ENCODE assay signal across 25 mouse cellular contexts in the genomic region with DNA sequence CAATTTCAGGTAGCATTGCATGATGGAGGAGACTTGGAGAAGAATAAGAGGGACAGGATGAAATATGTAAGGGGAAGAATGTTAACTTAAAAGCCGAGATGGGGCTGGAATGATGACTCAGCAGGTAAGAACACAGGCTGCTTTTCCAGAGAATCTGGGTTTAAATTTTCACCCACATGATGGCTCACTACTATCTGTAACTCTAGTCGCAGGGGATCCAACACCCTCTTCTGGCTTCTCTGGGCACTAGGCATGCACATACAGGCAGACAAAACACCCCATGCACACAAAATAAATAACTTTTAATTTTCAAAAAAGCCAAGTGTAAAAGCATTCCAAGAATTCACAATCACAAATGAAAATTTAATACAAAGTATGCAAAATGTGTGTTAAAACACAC. TPM values are rescaled to one million over a fixed set of nuclear protein-coding genes. Genes with fewer than 3 reads are reported as not detected.
"Had no signal": no experiment of that assay in that cellular context is flagged by ENCODE, and none has a peak within 500 bp of the region (broad histone marks: within the 10 kb centered on the region; RNA-seq: fewer than 3 reads in every experiment).

No protein-coding gene starts in this region.

- H3K4me2 ChIP-seq: limb, embryonic 13.5 days; liver, embryonic 12.5 days; liver, embryonic 15.5 days; lung, embryonic 15.5 days; midbrain, embryonic 11.5 days had no signal

- H3K9ac ChIP-seq: limb, embryonic 13.5 days; liver, embryonic 12.5 days; liver, embryonic 15.5 days; lung, embryonic 15.5 days had no signal

- H3K9me3 ChIP-seq: limb, embryonic 10.5 days; limb, embryonic 13.5 days; liver, embryonic 12.5 days; liver, embryonic 15.5 days; lung, embryonic 15.5 days had no signal

- H3K27ac ChIP-seq: limb, embryonic 10.5 days; limb, embryonic 13.5 days; liver, embryonic 12.5 days; liver, embryonic 15.5 days; lung, embryonic 15.5 days had no signal

- H3K4me3 ChIP-seq: limb, embryonic 10.5 days; limb, embryonic 13.5 days; liver, embryonic 12.5 days; liver, embryonic 15.5 days; lung, embryonic 15.5 days had no signal

- ATAC-seq: liver, embryonic 12.5 days had no signal

- H3K27me3 ChIP-seq: limb, embryonic 13.5 days; liver, embryonic 12.5 days; liver, embryonic 15.5 days; lung, embryonic 15.5 days had no signal

- DNase-seq: kidney, adult 11 months; kidney, postnatal 10 days; kidney, postnatal 4 days; layer of hippocampus, postnatal 36 days; liver; lung, adult 18-20 months; lung, postnatal 10 days; lung, postnatal 4 days; midbrain, embryonic 14.5 days; thymus, adult 18-20 months; thymus, postnatal 36 days had no signal

- H3K36me3 ChIP-seq: limb, embryonic 10.5 days; limb, embryonic 13.5 days; liver, embryonic 12.5 days; liver, embryonic 15.5 days; lung, embryonic 15.5 days had no signal

RNA-seq across cellular contexts. Expression of a gene that starts 25.8 kb away (rescaled TPM):
- total RNA-seq: megakaryocyte progenitor cell, adult 5-6 weeks; megakaryocyte-erythroid progenitor cell, adult 5-6 weeks had no signal
- polyA plus RNA-seq: limb, embryonic 10.5 days; limb, embryonic 13.5 days; neural tube, embryonic 11.5 days; small intestine, adult 2 months; urinary bladder, adult 2 months had no signal

RNA-seq across cellular contexts. Expression of a gene that starts 52.6 kb away (rescaled TPM):
- total RNA-seq: megakaryocyte progenitor cell, adult 5-6 weeks; megakaryocyte-erythroid progenitor cell, adult 5-6 weeks had no signal
- polyA plus RNA-seq: limb, embryonic 10.5 days; limb, embryonic 13.5 days; liver, embryonic 12.5 days; neural tube, embryonic 14.5 days; small intestine, adult 2 months; stomach, embryonic 16.5 days; testis, adult 2 months; urinary bladder, adult 2 months had no signal
